Mouse (Mus musculus) CH12.LX (cell line): Measurements from ENCODE around the gene 1700020N01Rik. TPM values are rescaled to one million over a fixed set of nuclear protein-coding genes. Genes with fewer than 3 reads are reported as not detected.

ENCODE experiments used
- DNase-seq: peaks from one replicate; pipeline ENCODE4 v3.0.0-alpha.2; 2013; ENCODE audit errors: extremely low read depth
- H3K27ac ChIP-seq: 2 replicates; pipeline ENCODE4 v1.5.1; 2012; ENCODE audit warnings: low read depth, mild to moderate bottlenecking, control low read depth, moderate library complexity; ENCODE audit not compliant: insufficient read depth
- H3K27me3 ChIP-seq: replicated peaks from 2 replicates; pipeline ENCODE3; 2012; ENCODE audit warnings: inconsistent platforms
- H3K36me3 ChIP-seq, 2 experiments: replicated peaks in 1 of 2; 2 replicates each; pipeline versions ENCODE3 to v1.6.1; 2012; ENCODE audit warnings: inconsistent platforms in 1 of 2, low read length in 1 of 2, mild to moderate bottlenecking in 1 of 2, mixed read lengths in 1 of 2, moderate library complexity in 1 of 2; ENCODE audit not compliant: control insufficient read depth in 1 of 2, insufficient read depth in 1 of 2
- H3K4me1 ChIP-seq, 2 experiments: 2 replicates each; pipeline ENCODE4 v1.6.1; 2012; ENCODE audit warnings: inconsistent platforms in 1 of 2, moderate library complexity in 1 of 2; ENCODE audit not compliant: insufficient read depth in 2 of 2, control insufficient read depth in 1 of 2
- H3K4me2 ChIP-seq: 2 replicates; pipeline ENCODE4 v1.6.1; 2012; ENCODE audit warnings: low read depth, mild to moderate bottlenecking, control low read depth; ENCODE audit not compliant: poor library complexity, insufficient read depth, severe bottlenecking
- H3K4me3 ChIP-seq, 3 experiments: fragments of 150-350 bp in 1 of 3; sonication (generic) in 1 of 3; replicated peaks in 1 of 3; 2 replicates each; pipeline versions ENCODE3 to v1.5.1; 2011 to 2012; ENCODE audit warnings: low read depth in 2 of 3, low read length in 2 of 3, mild to moderate bottlenecking in 2 of 3, moderate library complexity in 2 of 3, control low read depth in 1 of 3, improper control_type of control experiment in 1 of 3, inconsistent platforms in 1 of 3, mixed read lengths in 1 of 3; ENCODE audit not compliant: poor library complexity in 1 of 3
- H3K79me2 ChIP-seq: replicated peaks from 2 replicates; pipeline ENCODE4 v1.6.1; 2012; ENCODE audit warnings: mild to moderate bottlenecking, moderate library complexity; ENCODE audit not compliant: control insufficient read depth, poor library complexity, insufficient read depth, severe bottlenecking; ENCODE audit errors: extremely low read depth
- H3K9ac ChIP-seq: 2 replicates; pipeline ENCODE4 v1.6.1; 2012; ENCODE audit warnings: low read depth, mild to moderate bottlenecking, control low read depth, moderate library complexity; ENCODE audit not compliant: insufficient read depth
- H3K9me3 ChIP-seq: replicated peaks from 2 replicates; pipeline ENCODE3; 2012; ENCODE audit warnings: low read length, inconsistent platforms, mixed read lengths
- BHLHE40 ChIP-seq: IDR thresholded peaks from 2 replicates; pipeline ENCODE4 v1.6.1; 2011; ENCODE audit warnings: mild to moderate bottlenecking, low read depth, low read length, improper control_type of control experiment
- ETS1 ChIP-seq: conservative IDR thresholded peaks from 2 replicates; pipeline ENCODE4 v1.6.1; 2012; ENCODE audit warnings: low read depth, mild to moderate bottlenecking, inconsistent platforms, low read length, improper control_type of control experiment, moderate library complexity
- GABPA ChIP-seq: IDR thresholded peaks from 2 replicates; pipeline ENCODE4 v1.6.1; 2012; ENCODE audit warnings: low read depth, low read length, improper control_type of control experiment, inconsistent platforms; ENCODE audit not compliant: insufficient replicate concordance
- IRF4 ChIP-seq: IDR thresholded peaks from 2 replicates; pipeline ENCODE4 v1.6.1; 2014; ENCODE audit warnings: low read depth, mild to moderate bottlenecking, inconsistent platforms, low read length, improper control_type of control experiment
- JUN ChIP-seq: IDR thresholded peaks from 2 replicates; pipeline ENCODE4 v1.6.1; 2011; ENCODE audit warnings: low read depth, mild to moderate bottlenecking, low read length, improper control_type of control experiment, moderate library complexity; ENCODE audit not compliant: insufficient read depth
- KAT2A ChIP-seq: IDR thresholded peaks from 2 replicates; pipeline ENCODE4 v1.6.1; 2012; ENCODE audit warnings: low read length, improper control_type of control experiment, inconsistent platforms; ENCODE audit not compliant: insufficient replicate concordance
- MAFK ChIP-seq: IDR thresholded peaks from 2 replicates; pipeline ENCODE4 v1.6.1; 2011; ENCODE audit warnings: low read length, improper control_type of control experiment; ENCODE audit not compliant: insufficient replicate concordance
- MYC ChIP-seq: IDR thresholded peaks from 2 replicates; pipeline ENCODE4 v1.6.1; 2011; ENCODE audit warnings: low read depth, mild to moderate bottlenecking, improper control_type of control experiment, low read length
- NELFE ChIP-seq: IDR thresholded peaks from 2 replicates; pipeline ENCODE4 v1.6.1; 2011; ENCODE audit warnings: low read depth, low read length, improper control_type of control experiment
- PAX5 ChIP-seq: IDR thresholded peaks from 2 replicates; pipeline ENCODE4 v1.6.1; 2012; ENCODE audit warnings: low read length, inconsistent platforms, mixed read lengths
- POLR2A ChIP-seq: IDR thresholded peaks from 2 replicates; pipeline ENCODE4 v1.6.1; 2011; ENCODE audit warnings: low read depth, mild to moderate bottlenecking, improper control_type of control experiment, low read length
- RAD21 ChIP-seq: IDR thresholded peaks from 2 replicates; pipeline ENCODE4 v1.6.1; 2011; ENCODE audit warnings: low read depth, mild to moderate bottlenecking, low read length, improper control_type of control experiment, moderate library complexity
- SMC3 ChIP-seq: IDR thresholded peaks from 2 replicates; pipeline ENCODE4 v1.6.1; 2011; ENCODE audit warnings: low read depth, low read length, improper control_type of control experiment
- TBP ChIP-seq: conservative IDR thresholded peaks from 2 replicates; pipeline ENCODE4 v1.6.1; 2011; ENCODE audit warnings: low read depth, low read length, improper control_type of control experiment
- ZMIZ1 ChIP-seq: IDR thresholded peaks from 2 replicates; pipeline ENCODE4 v1.6.1; 2012; ENCODE audit warnings: low read depth, mild to moderate bottlenecking, inconsistent platforms, low read length, improper control_type of control experiment
- dilution Hi-C: fragments of 300-500 bp; cut with MboI; formaldehyde crosslinking; loops from 2 replicates; pipeline ENCODE4 v1.14.3; 2020; ENCODE audit warnings: low sequenced_read_pairs; ENCODE audit not compliant: extremely low pct_unique_long_range_greater_than_20kb, extremely low pct_ligation_motif_present
- in situ Hi-C: fragments of 300-500 bp; cut with MboI; formaldehyde crosslinking; loops from 3 replicates; pipeline ENCODE4 v1.14.3; 2019; ENCODE audit warnings: low sequenced_read_pairs, low pct_ligation_motif_present, low pct_unique_long_range_greater_than_20kb, mixed read lengths
- polyA plus RNA-seq: library from polyadenylated mRNA; unstranded; fragments of >175 nt; gene quantifications from 2 replicates; pipeline ENCODE4 v1.2.1, GENCODE M21; 2012; ENCODE audit warnings: low read depth; ENCODE audit not compliant: insufficient read length
- total RNA-seq, 2 experiments: library from RNA; depleted of rRNA; stranded (reverse); fragments of 300-350 nt in 1 of 2; fragments of >200 nt in 1 of 2; gene quantifications; 2 replicates each; pipeline ENCODE4 v1.2.3; 2012 to 2014

The 1700020N01Rik gene
- total and polyA plus RNA-seq, 3 experiments = not detected

GRCm38 (mm10) chr10:21632687-21633086 is 39.7 kb downstream of the 1700020N01Rik start:
- in situ Hi-C loops = no loop called here
- Histone ChIP-seq H3K4me3 (no peak overlapping the region), H3K79me2 (no peaks in the 10 kb centered on the region), H3K36me3 (no peaks in the 10 kb centered on the region), H3K9me3 (no peaks in the 10 kb centered on the region), H3K4me2 (no peak overlapping the region), H3K9ac (no peak overlapping the region), H3K27ac (no peak overlapping the region), H3K27me3 (no peaks in the 10 kb centered on the region), H3K4me1 (peaks cover 0 to 19% of the 10 kb centered on the region in 2 experiments; a peak in 2 of 4 replicates)
- TF ChIP-seq NELFE = no peak
- TF ChIP-seq BHLHE40 = no peak
- no peak for TF ChIP-seq MAFK
- no peak for TF ChIP-seq POLR2A
- no peak for TF ChIP-seq SMC3
- TF ChIP-seq GABPA = no peak
- TF ChIP-seq JUN = no peak
- TF ChIP-seq PAX5 = no peak
- no peak for TF ChIP-seq TBP
- TF ChIP-seq RAD21 = no peak
- no peak for TF ChIP-seq IRF4
- TF ChIP-seq MYC = no peak
- dilution Hi-C loops = no loop called here
- no peak for DNase-seq

DNA sequence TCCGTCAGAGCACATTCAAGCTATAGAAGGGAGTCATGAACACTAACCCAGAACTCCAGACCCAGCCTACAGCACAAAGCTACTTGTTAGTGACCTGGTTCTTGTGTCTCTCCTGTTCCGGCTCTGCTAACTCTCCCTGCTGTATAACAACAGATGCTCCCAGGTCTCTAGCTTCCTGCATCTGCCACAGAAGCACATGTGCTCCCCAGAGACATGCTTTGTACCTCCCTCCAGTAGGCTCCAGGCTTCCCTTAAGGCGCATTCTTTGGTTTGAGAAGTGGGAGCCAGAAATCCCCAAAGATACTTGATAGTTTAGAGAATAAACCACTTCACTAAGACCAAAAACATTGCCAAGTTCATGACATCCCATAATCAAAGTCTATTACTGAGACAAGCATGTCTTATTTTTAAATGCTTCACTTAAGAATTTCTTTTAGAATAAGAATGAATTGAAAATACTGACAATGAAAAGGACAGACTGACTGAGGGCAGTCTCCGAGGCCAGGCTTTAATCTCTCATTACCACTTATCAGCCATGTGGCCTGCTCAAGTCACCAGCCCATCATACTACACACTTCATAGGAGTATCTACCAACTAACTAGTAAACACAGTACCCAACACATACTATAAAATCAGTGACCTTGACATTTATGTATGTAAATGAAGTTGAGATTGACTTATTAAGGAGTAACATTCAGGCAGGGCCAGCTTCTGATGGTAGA is 43.2 kb downstream of the 1700020N01Rik start:
- H3K27ac ChIP-seq = no peak overlapping the region
- no peak overlapping the region for H3K4me2 ChIP-seq
- dilution Hi-C loops = no loop called here
- no peak overlapping the region for H3K4me3 ChIP-seq
- H3K36me3 ChIP-seq = no peaks in the 10 kb centered on the region
- no peaks in the 10 kb centered on the region for H3K27me3 ChIP-seq
- no peaks in the 10 kb centered on the region for H3K79me2 ChIP-seq
- no peak overlapping the region for H3K9ac ChIP-seq
- no peak for TF ChIP-seq ZMIZ1
- TF ChIP-seq MAFK = no peak
- TF ChIP-seq, all 38 proteins: peak for 0
- H3K9me3 ChIP-seq = no peaks in the 10 kb centered on the region
- in situ Hi-C loops = no loop called here
- no peak for DNase-seq
- peaks cover 0 to 14% of the 10 kb centered on the region in 2 experiments; a peak in 2 of 4 replicates for H3K4me1 ChIP-seq

GRCm38 (mm10) chr10:21636711-21637081 is 43.8 kb downstream of the 1700020N01Rik start:
- no peak for DNase-seq
- Histone ChIP-seq H3K36me3 (no peaks in the 10 kb centered on the region), H3K4me1 (peaks cover 0 to 14% of the 10 kb centered on the region in 2 experiments; a peak in 2 of 4 replicates), H3K4me2 (no peak overlapping the region), H3K79me2 (no peaks in the 10 kb centered on the region), H3K27ac (no peak overlapping the region), H3K4me3 (no peak overlapping the region), H3K9ac (no peak overlapping the region), H3K27me3 (no peaks in the 10 kb centered on the region), H3K9me3 (no peaks in the 10 kb centered on the region)
- in situ Hi-C loops = no loop called here
- dilution Hi-C loops = no loop called here
- TF ChIP-seq KAT2A = no peak
- TF ChIP-seq ETS1 = peak; percentile 71
